Mouse (Mus musculus): ENCODE results near the gene Nfe2l2. TPM values are rescaled to one million over a fixed set of nuclear protein-coding genes. Genes with fewer than 3 reads are reported as not detected.

Nfe2l2 gene
- total RNA-seq, 2 experiments from 2014 or later = 11.3 to 13.1 TPM

- intact Hi-C loops (cut with DNase I) = loop anchor here (10.0 kb wide), 1 partner anchor 68 kb away; no protein-coding TSS in a partner anchor
Measured at GRCm38 (mm10) chr2:75706435-75706834, 2.0 kb upstream of the Nfe2l2 start.

DNA sequence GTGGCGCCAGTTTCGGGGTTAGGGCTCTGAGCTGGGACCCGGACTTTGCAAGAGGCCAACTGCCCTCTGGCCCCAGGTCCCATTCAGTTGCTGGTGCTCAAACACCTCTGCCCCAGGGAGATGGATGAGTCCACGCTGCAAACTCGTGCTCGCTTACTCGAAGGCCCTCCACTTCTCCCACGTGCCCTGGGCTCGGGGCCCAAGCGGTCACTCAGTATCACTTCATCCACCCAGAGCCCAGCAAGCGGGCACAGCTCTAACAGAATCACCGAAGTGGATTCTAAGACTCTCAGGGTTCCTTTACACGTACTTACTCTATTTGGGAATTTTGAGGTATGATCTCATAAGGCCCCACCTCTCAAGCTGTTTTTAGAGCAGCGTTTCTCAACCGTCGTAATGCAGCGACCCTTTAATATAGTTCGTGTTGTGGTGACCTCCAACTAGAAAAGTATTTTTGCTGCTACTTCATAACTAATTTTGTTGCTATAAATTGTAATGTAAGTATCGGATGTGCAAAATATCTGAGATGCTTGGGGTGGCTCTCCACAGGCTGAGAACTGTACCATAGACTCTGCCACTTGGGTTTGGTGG is 816 bp upstream of the Nfe2l2 start:
- DNase-seq (ENCODE audit: extremely low spot score in 1 of 2, low spot score in 2 of 2) = no peak
- intact Hi-C loops (cut with DNase I) = loop anchor here (10.0 kb wide), 1 partner anchor 70 kb away; no protein-coding TSS in a partner anchor
- no peak for TF ChIP-seq CTCF (IDR thresholded peaks at IDR 0.05)
- peak overlapping the region; percentile 63 for H3K27ac ChIP-seq
- H3K4me3 ChIP-seq = peak overlapping the region; percentile 49

More at GRCm38 (mm10) chr2:75706435-75706834, 2.0 kb upstream of the Nfe2l2 start:
- DNase-seq (ENCODE audit: extremely low spot score in 1 of 2, low spot score in 2 of 2) = no peak
- Histone ChIP-seq H3K27ac (no peak overlapping the region), H3K4me3 (no peak overlapping the region)
- TF ChIP-seq CTCF (IDR thresholded peaks at IDR 0.05) = no peak

DNA sequence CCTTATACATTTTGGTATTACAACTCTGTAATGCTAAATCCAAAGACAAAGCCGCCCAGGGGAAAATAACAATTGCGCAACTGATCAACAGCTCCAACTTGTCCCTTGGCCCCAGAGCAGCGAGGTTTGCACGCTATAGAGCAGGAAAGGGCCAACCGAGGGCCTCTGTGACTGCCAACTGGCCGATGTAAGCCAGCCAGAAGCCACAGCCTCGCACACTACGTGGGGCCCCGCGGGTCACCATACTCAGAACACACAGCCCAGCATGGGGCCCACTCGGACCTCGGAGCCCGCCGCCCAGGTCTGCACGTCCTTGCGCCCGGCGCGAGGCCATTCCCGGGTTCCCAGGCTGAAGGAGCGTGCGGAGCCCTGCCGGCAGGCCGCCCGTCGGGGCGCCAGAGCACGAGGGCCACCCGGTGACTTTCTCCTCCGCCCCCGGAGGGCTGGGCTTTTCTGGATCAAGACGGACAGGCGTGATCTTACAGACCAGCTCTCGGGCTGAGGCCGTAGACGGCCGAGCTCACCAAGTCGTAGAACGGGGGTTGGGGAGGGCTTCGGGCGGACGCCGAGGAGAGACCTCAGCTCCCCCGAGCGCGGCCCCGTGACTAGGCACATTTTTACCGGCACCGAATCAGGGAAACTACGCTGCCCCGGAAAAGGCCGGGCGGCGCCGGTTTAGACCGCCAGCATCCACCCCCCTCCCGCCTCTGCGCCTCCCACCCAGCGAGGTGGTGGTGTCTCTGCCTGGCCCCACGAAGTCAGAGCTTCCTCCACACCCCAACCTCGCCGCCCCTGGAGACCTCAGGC is 863 bp downstream of the Nfe2l2 start:
- Histone ChIP-seq H3K27ac (peak overlapping the region; percentile 91), H3K4me3 (peak overlapping the region; percentile 49)
- DNase-seq (ENCODE audit: extremely low spot score in 1 of 2, low spot score in 2 of 2) = peak; percentile 48 to 68
- intact Hi-C loops (cut with DNase I) = loop anchor here (2.0 to 10.0 kb wide), 2 partner anchors 45 to 71 kb away; partner anchors contain the start of gene Hnrnpa3
- TF ChIP-seq CTCF (IDR thresholded peaks at IDR 0.05) = no peak

- no peak for DNase-seq (ENCODE audit: extremely low spot score in 1 of 2, low spot score in 2 of 2)
- no peak for TF ChIP-seq CTCF (IDR thresholded peaks at IDR 0.05)
- peak overlapping the region; percentile 49 for H3K4me3 ChIP-seq
- intact Hi-C loops (cut with DNase I) = loop anchor here (2.0 to 10.0 kb wide), 2 partner anchors 44 to 72 kb away; partner anchors contain the start of gene Hnrnpa3
- peak overlapping the region; percentile 91 for H3K27ac ChIP-seq
Measured at GRCm38 (mm10) chr2:75702588-75702976, 1.9 kb downstream of the Nfe2l2 start.

- Histone ChIP-seq H3K4me3 (peak overlapping the region; percentile 49), H3K27ac (no peak overlapping the region; the same call in 1 of the 2 replicates)
- TF ChIP-seq CTCF (IDR thresholded peaks at IDR 0.05) = no peak
- DNase-seq (ENCODE audit: extremely low spot score in 1 of 2, low spot score in 2 of 2) = no peak
- intact Hi-C loops (cut with DNase I) = loop anchor here (2.0 to 10.0 kb wide), 2 partner anchors 43 to 73 kb away; partner anchors contain the start of gene Hnrnpa3
Measured at GRCm38 (mm10) chr2:75701822-75702587, 2.4 kb downstream of the Nfe2l2 start.

DNA sequence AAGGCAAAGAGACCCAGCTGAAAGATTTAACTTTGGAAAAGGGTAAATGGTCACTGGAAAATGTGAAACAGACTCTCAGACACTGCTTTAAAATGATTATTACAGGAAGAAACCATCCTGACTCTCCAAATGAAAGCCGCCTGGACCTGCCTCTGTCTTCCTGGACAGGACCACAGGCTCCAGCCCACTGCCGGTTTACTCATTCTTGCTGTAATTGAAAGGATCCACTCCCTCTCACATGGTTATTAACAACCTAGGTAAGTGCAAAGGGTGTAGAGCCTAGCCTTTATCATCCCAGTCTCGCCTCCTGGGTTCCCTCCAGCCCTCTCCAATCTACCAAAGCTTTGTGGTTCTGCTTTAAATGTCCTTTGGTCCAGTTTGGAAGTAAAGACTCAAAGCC is 3.2 kb downstream of the Nfe2l2 start:
- intact Hi-C loops (cut with DNase I) = loop anchor here (10.0 kb wide), 1 partner anchor 74 kb away; no protein-coding TSS in a partner anchor
- DNase-seq (ENCODE audit: extremely low spot score in 1 of 2, low spot score in 2 of 2) = no peak
- Histone ChIP-seq H3K27ac (no peak overlapping the region), H3K4me3 (no peak overlapping the region)
- TF ChIP-seq CTCF (IDR thresholded peaks at IDR 0.05) = no peak

- Histone ChIP-seq H3K4me3 (no peak overlapping the region), H3K27ac (no peak overlapping the region)
- intact Hi-C loops (cut with DNase I) = loop anchor here (10.0 kb wide), 1 partner anchor 74 kb away; no protein-coding TSS in a partner anchor
- DNase-seq (ENCODE audit: extremely low spot score in 1 of 2, low spot score in 2 of 2) = no peak
- no peak for TF ChIP-seq CTCF (IDR thresholded peaks at IDR 0.05)
Measured at GRCm38 (mm10) chr2:75700543-75700942, 3.9 kb downstream of the Nfe2l2 start.

- no peak for TF ChIP-seq CTCF (IDR thresholded peaks at IDR 0.05)
- Histone ChIP-seq H3K4me3 (no peak overlapping the region), H3K27ac (no peak overlapping the region)
- DNase-seq (ENCODE audit: extremely low spot score in 1 of 2, low spot score in 2 of 2) = no peak
- intact Hi-C loops (cut with DNase I) = no loop called here
Measured at GRCm38 (mm10) chr2:75698874-75699273, 5.6 kb downstream of the Nfe2l2 start.

DNA sequence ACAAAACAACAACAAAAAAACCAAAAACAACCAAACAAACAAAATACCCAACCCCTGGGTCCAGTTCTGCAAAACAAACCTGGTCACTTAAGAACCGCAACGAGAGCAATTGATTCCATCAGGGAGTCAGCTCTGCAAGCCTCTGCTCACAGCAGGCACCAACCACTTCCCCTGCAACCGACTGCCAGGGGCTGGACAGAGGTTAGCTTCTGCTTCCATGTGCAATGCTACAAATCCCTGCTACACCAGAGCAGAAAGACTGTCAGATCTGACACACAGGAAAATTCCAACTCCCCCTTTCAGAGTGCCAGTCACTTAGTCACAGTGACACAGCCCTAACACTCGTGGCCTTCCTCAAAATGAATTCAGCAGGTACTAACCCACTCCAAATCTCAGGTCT is 6.4 kb downstream of the Nfe2l2 start:
- Histone ChIP-seq H3K4me3 (no peak overlapping the region), H3K27ac (no peak overlapping the region)
- DNase-seq (ENCODE audit: extremely low spot score in 1 of 2, low spot score in 2 of 2) = no peak
- intact Hi-C loops (cut with DNase I) = no loop called here
- no peak for TF ChIP-seq CTCF (IDR thresholded peaks at IDR 0.05)

DNA sequence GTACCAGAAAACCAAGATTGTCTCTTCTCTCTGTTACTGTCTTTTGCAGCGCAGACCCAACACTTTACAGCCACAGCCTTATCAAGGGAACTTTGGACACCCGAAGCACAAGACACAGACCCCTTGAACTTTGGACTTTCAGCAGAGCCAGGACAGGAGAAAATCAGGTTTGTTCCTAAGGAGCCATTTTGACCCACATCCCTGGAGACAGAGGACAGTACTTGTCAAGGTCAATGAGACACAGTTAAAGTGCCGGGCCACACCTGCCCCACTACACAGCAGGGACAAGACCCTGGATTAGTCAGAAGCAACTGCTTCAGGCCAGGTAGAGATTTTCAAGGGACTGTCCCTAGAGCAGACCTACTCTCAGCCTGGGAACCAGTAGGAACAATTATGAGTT is 7.2 kb downstream of the Nfe2l2 start:
- Histone ChIP-seq H3K4me3 (no peak overlapping the region), H3K27ac (no peak overlapping the region)
- TF ChIP-seq CTCF (IDR thresholded peaks at IDR 0.05) = no peak
- intact Hi-C loops (cut with DNase I) = no loop called here
- no peak for DNase-seq (ENCODE audit: extremely low spot score in 1 of 2, low spot score in 2 of 2)

DNA sequence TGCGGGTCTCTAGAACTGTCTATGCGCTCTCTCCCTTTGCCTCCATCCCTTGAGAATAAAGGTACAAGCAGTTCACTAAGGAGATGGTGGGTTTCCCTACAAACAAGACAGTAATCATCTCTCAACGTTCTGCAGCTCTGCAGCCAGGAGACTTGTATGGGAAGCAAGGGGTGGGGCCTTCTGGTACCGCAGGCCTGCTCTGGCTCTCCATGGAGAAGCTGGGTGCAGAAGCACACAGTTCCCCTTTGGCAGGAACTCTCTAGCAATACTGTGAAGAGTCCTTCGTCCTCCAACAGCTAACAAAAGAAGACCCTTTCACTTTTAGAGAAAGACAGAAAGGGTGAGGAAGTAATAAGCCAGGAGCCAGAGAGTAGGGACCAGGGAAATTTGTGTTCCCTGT is 8.1 kb downstream of the Nfe2l2 start:
- DNase-seq (ENCODE audit: extremely low spot score in 1 of 2, low spot score in 2 of 2) = no peak
- TF ChIP-seq CTCF (IDR thresholded peaks at IDR 0.05) = no peak
- Histone ChIP-seq H3K27ac (no peak overlapping the region), H3K4me3 (no peak overlapping the region)
- intact Hi-C loops (cut with DNase I) = no loop called here
